ENCODE assay signal across 29 mouse cellular contexts in genomic region chr1:105152175-105152828, GRCm38 (mm10).
DNase-seq lines count a peak whose midpoint lies in the region; ATAC-seq and TF ChIP-seq lines count a peak whose summit lies in the region.
"Had no signal": no experiment of that assay in that cellular context is flagged by ENCODE, and none has a peak within 500 bp of the region (broad histone marks: within the 10 kb centered on the region; RNA-seq: fewer than 3 reads in every experiment).

No protein-coding gene starts in this region.

- peak; percentile 60; the same call in 1 of the 2 replicates for ATAC-seq in heart, embryonic 15.5 days (replicated peaks; ENCODE audit: insufficient number of reproducible peaks, insufficient read depth, low FRiP score, low read depth)
- ATAC-seq in liver, embryonic 11.5 days (replicated peaks; ENCODE audit: low FRiP score) = no peak
- ATAC-seq in lung, embryonic 16.5 days (ENCODE audit: low read depth) = peak; percentile 71
- ATAC-seq in stomach, embryonic 16.5 days (ENCODE audit: insufficient read depth, low FRiP score) = peak; percentile 53; the same call in 1 of the 2 replicates
- no peak for ATAC-seq in stomach, postnatal 0 days (ENCODE audit: low FRiP score, low TSS enrichment)
- ATAC-seq: activated CD4-positive, CD25-positive, alpha-beta regulatory T cell, adult 4 months; forebrain, embryonic 15.5 days; hindbrain, embryonic 16.5 days had no signal

- no peak for DNase-seq in heart, adult 8-10 months (ENCODE audit: low spot score)
- peak; percentile 33 for DNase-seq in liver, adult 2 months (ENCODE audit: extremely low read depth, low read depth, low spot score)
- no peak for DNase-seq in liver, embryonic 11.5 days (ENCODE audit: low spot score)
- no peak for DNase-seq in lung, postnatal 25 days (ENCODE audit: low spot score)
- DNase-seq in stomach, postnatal 0 days (ENCODE audit: low spot score) = no peak
- DNase-seq: adrenal gland, adult 8-10 months; adrenal gland, postnatal 25 days; cerebellum, adult 11-12 months; cerebellum, adult 8-10 months; cerebellum, postnatal 10 days; cerebellum, postnatal 36 days; embryo, embryonic 11 days; gastrocnemius, postnatal 25 days; heart, adult 18-20 months; heart, postnatal 10 days; heart, postnatal 36 days had no signal

- TF ChIP-seq CTCF in liver, adult 2 months (IDR thresholded peaks at IDR 0.05; ENCODE audit: low read depth, low read length) = no peak
- no peak for TF ChIP-seq CTCF in stomach, postnatal 0 days (IDR thresholded peaks at IDR 0.05; ENCODE audit: low read depth)

- no peaks in the 10 kb centered on the region for H3K9me3 ChIP-seq in heart, embryonic 15.5 days (replicated peaks)
- no peaks in the 10 kb centered on the region for H3K9me3 ChIP-seq in liver, embryonic 11.5 days (ENCODE audit: control insufficient read depth, low read length)
- no peaks in the 10 kb centered on the region for H3K9me3 ChIP-seq in lung, embryonic 16.5 days (ENCODE audit: control insufficient read depth, low read length)
- H3K9me3 ChIP-seq in stomach, embryonic 16.5 days (replicated peaks; ENCODE audit: control insufficient read depth, low read length) = no peaks in the 10 kb centered on the region
- no peaks in the 10 kb centered on the region for H3K9me3 ChIP-seq in stomach, postnatal 0 days (ENCODE audit: control insufficient read depth, low read length)
- H3K9me3 ChIP-seq: embryonic facial prominence, embryonic 10.5 days; embryonic facial prominence, embryonic 13.5 days; forebrain, embryonic 12.5 days; forebrain, embryonic 15.5 days; heart, embryonic 12.5 days; hindbrain, embryonic 10.5 days; hindbrain, embryonic 13.5 days had no signal

- no peaks in the 10 kb centered on the region for H3K79me2 ChIP-seq in liver, adult 2 months (ENCODE audit: control insufficient read depth, insufficient read depth, low read length)

- no peak overlapping the region for H3K4me2 ChIP-seq in heart, embryonic 15.5 days
- no peak overlapping the region for H3K4me2 ChIP-seq in liver, embryonic 11.5 days
- no peak overlapping the region for H3K4me2 ChIP-seq in lung, embryonic 16.5 days (ENCODE audit: low read depth, low read length)
- H3K4me2 ChIP-seq in stomach, embryonic 16.5 days (ENCODE audit: low read depth, low read length) = no peak overlapping the region
- no peak overlapping the region for H3K4me2 ChIP-seq in stomach, postnatal 0 days (replicated peaks; ENCODE audit: low read depth)
- H3K4me2 ChIP-seq: embryonic facial prominence, embryonic 13.5 days; forebrain, embryonic 12.5 days; forebrain, embryonic 15.5 days; heart, embryonic 12.5 days; hindbrain, embryonic 13.5 days had no signal

- no peak for TF ChIP-seq EP300 in stomach, postnatal 0 days (optimal IDR thresholded peaks at IDR 0.05)

- no peak for TF ChIP-seq POLR2A in liver, adult 2 months (IDR thresholded peaks at IDR 0.05; ENCODE audit: extremely low read depth, insufficient read depth, low read length)

- no peak overlapping the region for H3K27ac ChIP-seq in heart, embryonic 15.5 days
- no peak overlapping the region for H3K27ac ChIP-seq in liver, adult 2 months (replicated peaks; ENCODE audit: insufficient read depth, low read depth, low read length)
- no peak overlapping the region for H3K27ac ChIP-seq in liver, embryonic 11.5 days (ENCODE audit: low read depth, low read length)
- no peak overlapping the region for H3K27ac ChIP-seq in lung, embryonic 16.5 days (ENCODE audit: low read length)
- H3K27ac ChIP-seq in stomach, embryonic 16.5 days (ENCODE audit: low read length) = no peak overlapping the region
- H3K27ac ChIP-seq in stomach, postnatal 0 days (replicated peaks) = no peak overlapping the region
- H3K27ac ChIP-seq: embryonic facial prominence, embryonic 10.5 days; embryonic facial prominence, embryonic 13.5 days; forebrain, embryonic 12.5 days; forebrain, embryonic 15.5 days; hindbrain, embryonic 10.5 days; hindbrain, embryonic 13.5 days had no signal

- whole genome bisulfite sequencing in heart, embryonic 15.5 days = 65% methylated on average over 6 of the region's 6 CpGs
- WGBS in liver, adult 2 months = 64% methylated on average over 6 of the region's 6 CpGs
- WGBS in liver, embryonic 11.5 days = 78% methylated on average over 6 of the region's 6 CpGs
- 57% methylated on average over 6 of the region's 6 CpGs for WGBS in lung, embryonic 16.5 days
- WGBS in stomach, embryonic 16.5 days = 76% methylated on average over 6 of the region's 6 CpGs
- WGBS in stomach, postnatal 0 days = 70% methylated on average over 6 of the region's 6 CpGs

- no peaks in the 10 kb centered on the region for H3K27me3 ChIP-seq in heart, embryonic 15.5 days
- H3K27me3 ChIP-seq in liver, adult 2 months (ENCODE audit: control insufficient read depth, insufficient read depth, low read length) = 0 out of 2 replicates have a peak, but pooled peaks cover 2% of the 10 kb centered on the region
- H3K27me3 ChIP-seq in liver, embryonic 11.5 days (replicated peaks; ENCODE audit: control insufficient read depth, insufficient read depth, low read length) = no peaks in the 10 kb centered on the region
- no peaks in the 10 kb centered on the region for H3K27me3 ChIP-seq in lung, embryonic 16.5 days (ENCODE audit: control insufficient read depth, insufficient read depth, low read depth, low read length)
- H3K27me3 ChIP-seq in stomach, embryonic 16.5 days (ENCODE audit: control insufficient read depth, insufficient read depth, low read length) = no peaks in the 10 kb centered on the region
- no peaks in the 10 kb centered on the region for H3K27me3 ChIP-seq in stomach, postnatal 0 days (ENCODE audit: control insufficient read depth, insufficient read depth, low read length)
- H3K27me3 ChIP-seq: embryonic facial prominence, embryonic 13.5 days; forebrain, embryonic 12.5 days; forebrain, embryonic 15.5 days; heart, embryonic 12.5 days; hindbrain, embryonic 13.5 days had no signal

- no peaks in the 10 kb centered on the region for H3K4me1 ChIP-seq in heart, embryonic 15.5 days (replicated peaks)
- H3K4me1 ChIP-seq in liver, adult 2 months (ENCODE audit: control insufficient read depth, insufficient read depth, low read length) = peaks cover 4% of the 10 kb centered on the region
- H3K4me1 ChIP-seq in liver, embryonic 11.5 days (replicated peaks; ENCODE audit: control insufficient read depth, insufficient read depth, low read length) = no peaks in the 10 kb centered on the region
- H3K4me1 ChIP-seq in lung, embryonic 16.5 days (replicated peaks; ENCODE audit: control insufficient read depth, insufficient read depth, low read length) = no peaks in the 10 kb centered on the region; the same call in 1 of the 2 replicates
- H3K4me1 ChIP-seq in stomach, embryonic 16.5 days (ENCODE audit: control insufficient read depth, insufficient read depth, low read length) = no peaks in the 10 kb centered on the region
- no peaks in the 10 kb centered on the region for H3K4me1 ChIP-seq in stomach, postnatal 0 days (replicated peaks; ENCODE audit: control insufficient read depth, insufficient read depth)
- H3K4me1 ChIP-seq: embryonic facial prominence, embryonic 10.5 days; embryonic facial prominence, embryonic 13.5 days; forebrain, embryonic 15.5 days had no signal

- no peak overlapping the region for H3K9ac ChIP-seq in heart, embryonic 15.5 days
- no peak overlapping the region for H3K9ac ChIP-seq in liver, adult 2 months (ENCODE audit: low read depth, low read length)
- H3K9ac ChIP-seq in liver, embryonic 11.5 days (ENCODE audit: low read depth, low read length) = no peak overlapping the region
- H3K9ac ChIP-seq in lung, embryonic 16.5 days (ENCODE audit: low read length) = no peak overlapping the region
- H3K9ac ChIP-seq in stomach, embryonic 16.5 days (ENCODE audit: low read length) = no peak overlapping the region
- no peak overlapping the region for H3K9ac ChIP-seq in stomach, postnatal 0 days (ENCODE audit: low read length)
- H3K9ac ChIP-seq: embryonic facial prominence, embryonic 13.5 days; forebrain, embryonic 12.5 days; forebrain, embryonic 15.5 days; heart, embryonic 12.5 days; hindbrain, embryonic 13.5 days had no signal

- no peak overlapping the region for H3K4me3 ChIP-seq in heart, embryonic 15.5 days
- H3K4me3 ChIP-seq in liver, adult 2 months (ENCODE audit: insufficient read depth, low read depth, low read length) = no peak overlapping the region
- no peak overlapping the region for H3K4me3 ChIP-seq in liver, embryonic 11.5 days (ENCODE audit: low read depth, low read length)
- no peak overlapping the region for H3K4me3 ChIP-seq in lung, embryonic 16.5 days (ENCODE audit: low read length)
- H3K4me3 ChIP-seq in stomach, embryonic 16.5 days (replicated peaks; ENCODE audit: low read length) = no peak overlapping the region
- no peak overlapping the region for H3K4me3 ChIP-seq in stomach, postnatal 0 days (ENCODE audit: low read depth, low read length)
- H3K4me3 ChIP-seq: embryonic facial prominence, embryonic 10.5 days; embryonic facial prominence, embryonic 13.5 days; erythroblast, embryonic 14.5 days; forebrain, embryonic 12.5 days; forebrain, embryonic 15.5 days; heart, embryonic 12.5 days; hindbrain, embryonic 10.5 days; hindbrain, embryonic 13.5 days had no signal

- H3K36me3 ChIP-seq in heart, embryonic 15.5 days = no peaks in the 10 kb centered on the region
- no peaks in the 10 kb centered on the region for H3K36me3 ChIP-seq in liver, adult 2 months (ENCODE audit: control insufficient read depth, insufficient read depth, low read length)
- no peaks in the 10 kb centered on the region for H3K36me3 ChIP-seq in liver, embryonic 11.5 days (ENCODE audit: control insufficient read depth, insufficient read depth, low read length)
- H3K36me3 ChIP-seq in lung, embryonic 16.5 days (ENCODE audit: control insufficient read depth, insufficient read depth, low read length) = no peaks in the 10 kb centered on the region
- H3K36me3 ChIP-seq in stomach, embryonic 16.5 days (ENCODE audit: control insufficient read depth, insufficient read depth, low read length) = no peaks in the 10 kb centered on the region
- no peaks in the 10 kb centered on the region for H3K36me3 ChIP-seq in stomach, postnatal 0 days (ENCODE audit: control insufficient read depth, insufficient read depth, low read length)
- H3K36me3 ChIP-seq: embryonic facial prominence, embryonic 10.5 days; embryonic facial prominence, embryonic 13.5 days; forebrain, embryonic 12.5 days; forebrain, embryonic 15.5 days; heart, embryonic 12.5 days; hindbrain, embryonic 10.5 days; hindbrain, embryonic 13.5 days had no signal

Comparison
In these comparisons a context has a peak if more than half of its experiments do, and no peak if none do; other contexts are left out.
1. ATAC-seq: peak in heart, embryonic 15.5 days (single experiment), lung, embryonic 16.5 days (single experiment) and stomach, embryonic 16.5 days (single experiment); none in liver, embryonic 11.5 days (single experiment) and stomach, postnatal 0 days (single experiment).